Mouse (Mus musculus) liver, embryonic 14.5 days (tissue): ENCODE results near the gene Pygl.
"Not testable (repeated sequence)": the region's sequence is repeated elsewhere in the genome, so short reads cannot be mapped to it uniquely, and the experiment has no call there.

Experiments
- CTCF ChIP-seq: IDR thresholded peaks from 2 replicates; pipeline ENCODE4 v1.5.1; 2016; ENCODE audit warnings: antibody characterized with exemption, low read depth, control low read depth
- EP300 ChIP-seq: IDR thresholded peaks from 2 replicates; pipeline ENCODE4 v1.6.1; 2016; ENCODE audit warnings: antibody characterized with exemption, low read depth

GRCm38 (mm10) chr12:70183507-70183906 is 47.8 kb downstream of the Pygl start:
- not testable (repeated sequence) for TF ChIP-seq CTCF, EP300
